Mouse (Mus musculus) bone marrow macrophage, adult 2 months (primary cell): ENCODE results near the gene Tnfrsf25.

Experiments used
- CTCF ChIP-seq: IDR thresholded peaks from 2 replicates; pipeline ENCODE4 v1.5.1; 2012; ENCODE audit warnings: low read depth, mild to moderate bottlenecking, low read length, moderate library complexity
- POLR2A ChIP-seq: IDR thresholded peaks from 2 replicates; pipeline ENCODE4 v1.6.1; 2012; ENCODE audit warnings: mild to moderate bottlenecking, low read depth, low read length, borderline replicate concordance

GRCm38 (mm10) chr4:152087211-152088081 is 28.3 kb upstream of the Tnfrsf25 start:
- TF ChIP-seq POLR2A (no peak), CTCF (no peak)
